Mouse (Mus musculus) hindbrain, embryonic 14.5 days (tissue): ENCODE data around the gene Dock4. TPM values are rescaled to one million over a fixed set of nuclear protein-coding genes. Genes with fewer than 3 reads are reported as not detected.

Source experiments
- ATAC-seq: fragments of 200-750 bp; cut with Nextera tagmentation; 2 replicates; pipeline ENCODE4 v1.8.0; 2017; ENCODE audit warnings: moderate number of reproducible peaks, mild to moderate bottlenecking, moderate TSS enrichment, moderate library complexity; ENCODE audit not compliant: low FRiP score
- DNase-seq: peaks from one replicate; pipeline ENCODE4 v3.0.0-alpha.2; 2015; ENCODE audit warnings: low spot score
- H3K27ac ChIP-seq: fragments of 300-500 bp; sonication (generic); 2 replicates; pipeline ENCODE4 v1.5.1; 2014; ENCODE audit warnings: mild to moderate bottlenecking, moderate library complexity
- H3K27me3 ChIP-seq: fragments of 300-500 bp; sonication (generic); 2 replicates; pipeline ENCODE4 v1.6.1; 2014; ENCODE audit warnings: mild to moderate bottlenecking, low read length, mixed read lengths; ENCODE audit not compliant: control insufficient read depth, insufficient read depth
- H3K36me3 ChIP-seq: fragments of 300-500 bp; sonication (generic); replicated peaks from 2 replicates; pipeline ENCODE4 v1.6.1; 2014; ENCODE audit not compliant: control insufficient read depth, insufficient read depth
- H3K4me1 ChIP-seq: fragments of 300-500 bp; sonication (generic); replicated peaks from 2 replicates; pipeline ENCODE4 v1.6.1; 2014; ENCODE audit warnings: antibody characterized with exemption, low read length, mixed read lengths; ENCODE audit not compliant: control insufficient read depth, insufficient read depth
- H3K4me2 ChIP-seq: fragments of 300-500 bp; sonication (generic); replicated peaks from 2 replicates; pipeline ENCODE4 v1.6.1; 2014; ENCODE audit warnings: mild to moderate bottlenecking, moderate library complexity
- H3K4me3 ChIP-seq: fragments of 300-500 bp; sonication (generic); replicated peaks from 2 replicates; pipeline ENCODE4 v1.5.1; 2014; ENCODE audit warnings: mild to moderate bottlenecking, low read length
- H3K9ac ChIP-seq: fragments of 300-500 bp; sonication (generic); 2 replicates; pipeline ENCODE4 v1.6.1; 2014
- H3K9me3 ChIP-seq: fragments of 300-500 bp; sonication (generic); 2 replicates; pipeline ENCODE4 v1.6.1; 2016; ENCODE audit warnings: low read length; ENCODE audit not compliant: control insufficient read depth
- WGBS: fragments of 180-500 bp; shearing (Covaris S2); extraction: QIAGEN DNeasy Blood & Tissue Kit; methylation state at CpG from one replicate; pipeline ENCODE4 v1.1.7; 2014; 5-methylcytosine and 5-hydroxymethylcytosine counted together
- polyA plus RNA-seq: library from polyadenylated mRNA; unstranded; fragments of >200 nt; fragmentation: Nextera tagmentation; extraction: Ambion mirVana; gene quantifications from 2 replicates; pipeline ENCODE4 v1.2.1, GENCODE M21; 2014

Dock4 gene
- polyA plus RNA-seq = 28.1 and 34.1 TPM in 2 replicates

- peak; percentile 98 for ATAC-seq
Measured at GRCm38 (mm10) chr12:40445648-40446449, at the start of gene Dock4, which contains the start of gene Zfp277. Gene Dock4, plus strand, starts transcription at chr12:40445952. Gene Zfp277, minus strand, starts transcription at chr12:40445902.

GRCm38 (mm10) chr12:40398916-40399315 is 46.8 kb upstream of the Dock4 start:
- 55% methylated on average over 2 of the region's 2 CpGs for WGBS
- no peak overlapping the region for H3K27ac ChIP-seq
- ATAC-seq (peak; percentile 60; the same call in 1 of the 2 replicates), DNase-seq (no peak)
- no peaks in the 10 kb centered on the region for H3K4me1 ChIP-seq
- H3K9ac ChIP-seq = no peak overlapping the region
- no peaks in the 10 kb centered on the region for H3K9me3 ChIP-seq
- H3K27me3 ChIP-seq = no peaks in the 10 kb centered on the region
- no peak overlapping the region for H3K4me2 ChIP-seq
- H3K36me3 ChIP-seq = no peaks in the 10 kb centered on the region
- no peak overlapping the region for H3K4me3 ChIP-seq

More at GRCm38 (mm10) chr12:40445648-40446449, at the start of gene Dock4, which contains the start of gene Zfp277:
- peak within 1 kb of the TSS; percentile 95 for H3K27ac ChIP-seq
- no peaks in the 10 kb centered on the region for H3K36me3 ChIP-seq
- peak within 1 kb of the TSS; percentile 88 for H3K9ac ChIP-seq
- H3K4me2 ChIP-seq = peak within 1 kb of the TSS; percentile 73
- DNase-seq = peak; percentile 99
- peak within 1 kb of the TSS; percentile 91 for H3K4me3 ChIP-seq
- H3K4me1 ChIP-seq = peaks cover 28% of the 10 kb centered on the region
- H3K9me3 ChIP-seq = no peaks in the 10 kb centered on the region
- no peaks in the 10 kb centered on the region for H3K27me3 ChIP-seq
- under 1% methylated on average over 77 of the region's 80 CpGs for WGBS

GRCm38 (mm10) chr12:40399386-40399785 is 46.4 kb upstream of the Dock4 start:
- Histone ChIP-seq H3K4me1 (no peaks in the 10 kb centered on the region), H3K4me2 (no peak overlapping the region), H3K27ac (no peak overlapping the region), H3K9ac (no peak overlapping the region), H3K36me3 (no peaks in the 10 kb centered on the region), H3K9me3 (no peaks in the 10 kb centered on the region), H3K27me3 (no peaks in the 10 kb centered on the region), H3K4me3 (no peak overlapping the region)
- ATAC-seq (no peak), DNase-seq (no peak)
- WGBS = 88% methylated on average over 2 of the region's 2 CpGs

GRCm38 (mm10) chr12:40399812-40400211 is 45.9 kb upstream of the Dock4 start:
- WGBS = 76% methylated on average over 10 of the region's 10 CpGs
- no peak overlapping the region for H3K4me3 ChIP-seq
- H3K27ac ChIP-seq = no peak overlapping the region
- DNase-seq (no peak), ATAC-seq (no peak)
- no peaks in the 10 kb centered on the region for H3K36me3 ChIP-seq
- no peaks in the 10 kb centered on the region for H3K9me3 ChIP-seq
- no peak overlapping the region for H3K9ac ChIP-seq
- no peaks in the 10 kb centered on the region for H3K27me3 ChIP-seq
- H3K4me1 ChIP-seq = no peaks in the 10 kb centered on the region
- H3K4me2 ChIP-seq = no peak overlapping the region

- Histone ChIP-seq H3K4me1 (peaks cover 16% of the 10 kb centered on the region; the same call in 1 of the 2 replicates), H3K4me3 (no peak overlapping the region), H3K27ac (peak overlapping the region; percentile 44), H3K4me2 (peak overlapping the region; percentile 22; the same call in 1 of the 2 replicates), H3K9me3 (no peaks in the 10 kb centered on the region), H3K9ac (0 out of 2 replicates have a peak overlapping the region, but pooled peaks have one; percentile 11), H3K27me3 (no peaks in the 10 kb centered on the region), H3K36me3 (peaks cover under 1% of the 10 kb centered on the region; the same call in 1 of the 2 replicates)
- DNase-seq = peak; percentile 44
- 30% methylated on average over 5 of the region's 5 CpGs for WGBS
- peak; percentile 85 for ATAC-seq
Measured at GRCm38 (mm10) chr12:40414682-40415311, 31.0 kb upstream of the Dock4 start.

- no peak overlapping the region for H3K4me3 ChIP-seq
- no peak overlapping the region for H3K9ac ChIP-seq
- no peaks in the 10 kb centered on the region for H3K27me3 ChIP-seq
- peak overlapping the region; percentile 22; the same call in 1 of the 2 replicates for H3K4me2 ChIP-seq
- DNase-seq = no peak
- H3K9me3 ChIP-seq = no peaks in the 10 kb centered on the region
- no peak; the same call in 1 of the 2 replicates for ATAC-seq
- H3K27ac ChIP-seq = peak overlapping the region; percentile 44
- peaks cover 16% of the 10 kb centered on the region; the same call in 1 of the 2 replicates for H3K4me1 ChIP-seq
- no peaks in the 10 kb centered on the region for H3K36me3 ChIP-seq
- 50% methylated on average over 8 of the region's 8 CpGs for WGBS
Measured at GRCm38 (mm10) chr12:40415312-40415925, 30.3 kb upstream of the Dock4 start.

- Histone ChIP-seq H3K9ac (no peak overlapping the region), H3K4me1 (peaks cover 16% of the 10 kb centered on the region; the same call in 1 of the 2 replicates), H3K27me3 (no peaks in the 10 kb centered on the region), H3K9me3 (no peaks in the 10 kb centered on the region), H3K36me3 (no peaks in the 10 kb centered on the region), H3K4me2 (no peak overlapping the region), H3K27ac (no peak overlapping the region), H3K4me3 (no peak overlapping the region)
- ATAC-seq = no peak
- DNase-seq = no peak
- WGBS = 93% methylated on average over 4 of the region's 4 CpGs
Measured at GRCm38 (mm10) chr12:40417257-40417656, 28.5 kb upstream of the Dock4 start.

GRCm38 (mm10) chr12:40424991-40425390 is 20.8 kb upstream of the Dock4 start:
- ATAC-seq = no peak
- Histone ChIP-seq H3K4me1 (no peaks in the 10 kb centered on the region), H3K27ac (no peak overlapping the region), H3K9me3 (0 out of 2 replicates have a peak, but pooled peaks cover 4% of the 10 kb centered on the region), H3K27me3 (no peaks in the 10 kb centered on the region), H3K4me3 (no peak overlapping the region), H3K4me2 (no peak overlapping the region), H3K9ac (no peak overlapping the region), H3K36me3 (no peaks in the 10 kb centered on the region)
- WGBS = 96% methylated on average over 1 of the region's 1 CpGs
- DNase-seq = no peak

- no peaks in the 10 kb centered on the region for H3K4me1 ChIP-seq
- H3K27me3 ChIP-seq = no peaks in the 10 kb centered on the region
- ATAC-seq (no peak), DNase-seq (no peak)
- H3K4me2 ChIP-seq = no peak overlapping the region
- H3K4me3 ChIP-seq = no peak overlapping the region
- no peak overlapping the region for H3K9ac ChIP-seq
- WGBS = 77% methylated on average over 10 of the region's 10 CpGs
- no peaks in the 10 kb centered on the region for H3K36me3 ChIP-seq
- H3K27ac ChIP-seq = no peak overlapping the region
- 0 out of 2 replicates have a peak, but pooled peaks cover 4% of the 10 kb centered on the region for H3K9me3 ChIP-seq
Measured at GRCm38 (mm10) chr12:40427606-40428005, 18.1 kb upstream of the Dock4 start.
